In the genomic region with DNA sequence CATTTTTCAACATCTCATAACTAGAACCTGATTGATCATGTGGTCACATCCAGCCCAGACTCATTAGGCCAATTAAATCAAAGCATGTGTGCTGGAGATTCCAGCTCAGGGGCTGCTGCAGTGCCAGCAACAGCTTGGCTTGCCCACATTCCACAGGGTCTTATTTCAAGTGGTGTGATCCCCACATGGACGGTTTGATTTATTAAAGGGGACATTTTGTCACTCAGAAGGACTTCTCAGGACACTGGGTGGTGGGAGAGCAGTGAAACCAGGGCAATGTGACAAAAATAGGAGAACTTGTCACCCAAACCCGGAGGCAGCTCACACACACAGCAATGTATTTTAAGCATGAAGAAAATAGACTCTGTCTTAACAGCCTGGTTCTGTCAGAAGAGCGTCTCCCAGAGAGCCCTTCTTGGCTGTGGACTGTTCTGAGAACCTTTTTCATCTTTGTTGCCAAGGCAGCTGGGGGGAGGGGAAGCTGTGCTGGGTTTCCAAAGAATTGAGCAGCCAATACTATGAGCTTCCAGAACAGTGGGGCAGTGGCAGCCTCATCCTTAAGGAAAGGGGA, we compare ENCODE assay signal across 8 mouse cellular contexts.
DNase-seq lines count a peak whose midpoint lies in the region; ATAC-seq and TF ChIP-seq lines count a peak whose summit lies in the region.

No protein-coding gene starts in this region.

- H3K4me3 ChIP-seq in liver, embryonic 12.5 days, result no peak overlapping the region
- H3K4me3 ChIP-seq in lung, embryonic 14.5 days (ENCODE audit: low read depth, low read length), result no peak overlapping the region

- H3K36me3 ChIP-seq in liver, embryonic 12.5 days, result no peaks in the 10 kb centered on the region
- H3K36me3 ChIP-seq in lung, embryonic 14.5 days (ENCODE audit: insufficient read depth), result no peaks in the 10 kb centered on the region

- intact Hi-C loops in heart, postnatal 14 days (cut with DNase I), result loop anchor here (10.0 kb wide), 1 partner anchor 371 kb away; no protein-coding TSS in a partner anchor

- H3K4me2 ChIP-seq in liver, embryonic 12.5 days, result no peak overlapping the region
- H3K4me2 ChIP-seq in lung, embryonic 14.5 days, result peak overlapping the region; percentile 11

- H3K4me1 ChIP-seq in liver, embryonic 12.5 days, result no peaks in the 10 kb centered on the region
- peaks cover 20% of the 10 kb centered on the region; the same call in 1 of the 2 replicates for H3K4me1 ChIP-seq in lung, embryonic 14.5 days (ENCODE audit: insufficient read depth)

- no peaks in the 10 kb centered on the region for H3K9me3 ChIP-seq in liver, embryonic 12.5 days (replicated peaks)
- no peaks in the 10 kb centered on the region for H3K9me3 ChIP-seq in lung, embryonic 14.5 days (ENCODE audit: low read depth, low read length)

- WGBS in liver, embryonic 12.5 days (ENCODE audit: insufficient replicate concordance), result 26% methylated on average over 3 of the region's 3 CpGs
- 10% methylated on average over 3 of the region's 3 CpGs for WGBS in lung, embryonic 14.5 days

- H3K9ac ChIP-seq in liver, embryonic 12.5 days, result no peak overlapping the region
- no peak overlapping the region for H3K9ac ChIP-seq in lung, embryonic 14.5 days

- no peak for ATAC-seq in liver, embryonic 12.5 days
- peak; percentile 92 for ATAC-seq in lung, embryonic 14.5 days (ENCODE audit: insufficient read depth)
- ATAC-seq in monocyte, adult 5-6 weeks (replicated peaks; ENCODE audit: insufficient number of reproducible peaks, low FRiP score, low TSS enrichment, poor library complexity, severe bottlenecking), result no peak

- no peak for TF ChIP-seq CTCF in lung, embryonic 14.5 days (IDR thresholded peaks at IDR 0.05; ENCODE audit: low read depth)

- H3K27me3 ChIP-seq in liver, embryonic 12.5 days (replicated peaks), result no peaks in the 10 kb centered on the region
- H3K27me3 ChIP-seq in lung, embryonic 14.5 days (ENCODE audit: insufficient read depth, low read length), result no peaks in the 10 kb centered on the region

- no peak overlapping the region for H3K27ac ChIP-seq in liver, embryonic 12.5 days
- peak overlapping the region; percentile 68 for H3K27ac ChIP-seq in lung, embryonic 14.5 days (ENCODE audit: low read depth)

- DNase-seq in liver, result peak; percentile 11
- DNase-seq in forelimb bud, embryonic 11.5 days (ENCODE audit: low read depth, low spot score), result peak; percentile 80
- peak; percentile 70 to 84 for DNase-seq in heart, postnatal 14 days
- peak; percentile 79 to 84 for DNase-seq in kidney, postnatal 4 days
- peak; percentile 93 for DNase-seq in lung, embryonic 14.5 days
- DNase-seq in ovary, postnatal 36 days (ENCODE audit: low spot score), result peak; percentile 45

Comparison
In these comparisons a context has a peak if more than half of its experiments do, and no peak if none do; other contexts are left out.
1. DNase-seq: peak in every context shown above with its lines; median percentile 93 in lung, embryonic 14.5 days; 82 in kidney, postnatal 4 days; 80 in forelimb bud, embryonic 11.5 days; 77 in heart, postnatal 14 days; 45 in ovary, postnatal 36 days; 11 in liver.